Mouse (Mus musculus) forebrain, embryonic 16.5 days (tissue): Measurements from ENCODE around the gene Gm2663. TPM values are rescaled to one million over a fixed set of nuclear protein-coding genes. Genes with fewer than 3 reads are reported as not detected.
"Not testable (repeated sequence)": the region's sequence is repeated elsewhere in the genome, so short reads cannot be mapped to it uniquely, and the experiment has no call there.

Experiments used
- ATAC-seq: fragments of 200-750 bp; cut with Nextera tagmentation; 2 replicates; pipeline ENCODE4 v1.8.0; 2017; ENCODE audit warnings: mild to moderate bottlenecking, moderate library complexity
- H3K27ac ChIP-seq: fragments of 300-500 bp; sonication (generic); 2 replicates; pipeline ENCODE4 v1.5.1; 2014; ENCODE audit warnings: low read length, control low read depth
- H3K27me3 ChIP-seq: fragments of 300-500 bp; sonication (generic); replicated peaks from 2 replicates; pipeline ENCODE4 v1.6.1; 2014; ENCODE audit warnings: low read length; ENCODE audit not compliant: control insufficient read depth, insufficient read depth
- H3K36me3 ChIP-seq: fragments of 300-500 bp; sonication (generic); 2 replicates; pipeline ENCODE4 v1.6.1; 2014; ENCODE audit not compliant: control insufficient read depth, insufficient read depth
- H3K4me1 ChIP-seq: fragments of 300-500 bp; sonication (generic); replicated peaks from 2 replicates; pipeline ENCODE4 v1.6.1; 2014; ENCODE audit warnings: low read length; ENCODE audit not compliant: control insufficient read depth, insufficient read depth
- H3K4me2 ChIP-seq: fragments of 300-500 bp; sonication (generic); 2 replicates; pipeline ENCODE4 v1.6.1; 2014; ENCODE audit warnings: mild to moderate bottlenecking, low read length, control low read depth
- H3K4me3 ChIP-seq: fragments of 300-500 bp; sonication (generic); replicated peaks from 2 replicates; pipeline ENCODE4 v1.5.1; 2014; ENCODE audit warnings: mild to moderate bottlenecking, low read length, control low read depth
- H3K9ac ChIP-seq: fragments of 300-500 bp; sonication (generic); replicated peaks from 2 replicates; pipeline ENCODE4 v1.6.1; 2014; ENCODE audit warnings: low read depth, low read length, control low read depth
- H3K9me3 ChIP-seq: fragments of 300-500 bp; sonication (generic); 2 replicates; pipeline ENCODE4 v1.6.1; 2016; ENCODE audit warnings: low read length; ENCODE audit not compliant: control insufficient read depth
- WGBS: fragments of 180-500 bp; shearing (Covaris S2); extraction: QIAGEN DNeasy Blood & Tissue Kit; methylation state at CpG from one replicate; pipeline ENCODE4 v1.1.7; 2014; 5-methylcytosine and 5-hydroxymethylcytosine counted together
- polyA plus RNA-seq: library from polyadenylated mRNA; unstranded; fragments of >200 nt; fragmentation: Nextera tagmentation; extraction: Ambion mirVana; gene quantifications from 2 replicates; pipeline ENCODE4 v1.2.1, GENCODE M21; 2015

Gm2663 gene
- polyA plus RNA-seq, 1 experiment from 2014 or later: not detected

- Histone ChIP-seq H3K9me3 (no peaks in the 10 kb centered on the region), H3K4me2 (no peak overlapping the region), H3K4me1 (no peaks in the 10 kb centered on the region), H3K36me3 (no peaks in the 10 kb centered on the region), H3K9ac (no peak overlapping the region), H3K27ac (no peak overlapping the region), H3K4me3 (no peak overlapping the region), H3K27me3 (no peaks in the 10 kb centered on the region)
- no peak for ATAC-seq
- WGBS: 94% methylated on average over 3 of the region's 3 CpGs
These were observed 31.5 kb upstream of the Gm2663 start for GRCm38 (mm10) chr6:41030821-41031220.

GRCm38 (mm10) chr6:41027053-41027452, 27.8 kb upstream of the Gm2663 start:
- no peaks in the 10 kb centered on the region for H3K4me1 ChIP-seq
- ATAC-seq: no peak
- 38% methylated on average over 2 of the region's 2 CpGs for WGBS
- H3K27ac ChIP-seq: no peak overlapping the region
- no peak overlapping the region for H3K4me2 ChIP-seq
- H3K36me3 ChIP-seq: no peaks in the 10 kb centered on the region
- no peak overlapping the region for H3K4me3 ChIP-seq
- no peaks in the 10 kb centered on the region for H3K9me3 ChIP-seq
- H3K9ac ChIP-seq: no peak overlapping the region
- no peaks in the 10 kb centered on the region for H3K27me3 ChIP-seq

- H3K9me3 ChIP-seq: no peaks in the 10 kb centered on the region
- no peaks in the 10 kb centered on the region for H3K4me1 ChIP-seq
- WGBS: 74% methylated on average over 2 of the region's 2 CpGs
- no peak for ATAC-seq
- no peaks in the 10 kb centered on the region for H3K27me3 ChIP-seq
- no peak overlapping the region for H3K9ac ChIP-seq
- no peak overlapping the region for H3K4me2 ChIP-seq
- H3K27ac ChIP-seq: no peak overlapping the region
- no peaks in the 10 kb centered on the region for H3K36me3 ChIP-seq
- no peak overlapping the region for H3K4me3 ChIP-seq
These were observed 26.8 kb upstream of the Gm2663 start for GRCm38 (mm10) chr6:41025873-41026650.

GRCm38 (mm10) chr6:41019140-41019539, 19.9 kb upstream of the Gm2663 start:
- no peaks in the 10 kb centered on the region for H3K27me3 ChIP-seq
- WGBS: 91% methylated on average over 2 of the region's 2 CpGs
- no peak overlapping the region for H3K27ac ChIP-seq
- no peak for ATAC-seq
- no peak overlapping the region for H3K4me2 ChIP-seq
- H3K9ac ChIP-seq: no peak overlapping the region
- H3K36me3 ChIP-seq: no peaks in the 10 kb centered on the region
- no peaks in the 10 kb centered on the region for H3K9me3 ChIP-seq
- H3K4me1 ChIP-seq: no peaks in the 10 kb centered on the region
- H3K4me3 ChIP-seq: no peak overlapping the region

GRCm38 (mm10) chr6:41018629-41019028, 19.4 kb upstream of the Gm2663 start:
- no peak overlapping the region for H3K4me3 ChIP-seq
- H3K27me3 ChIP-seq: no peaks in the 10 kb centered on the region
- H3K4me1 ChIP-seq: no peaks in the 10 kb centered on the region
- no peak overlapping the region for H3K9ac ChIP-seq
- ATAC-seq: no peak
- no peak overlapping the region for H3K4me2 ChIP-seq
- H3K36me3 ChIP-seq: no peaks in the 10 kb centered on the region
- H3K9me3 ChIP-seq: no peaks in the 10 kb centered on the region
- no peak overlapping the region for H3K27ac ChIP-seq
- 91% methylated on average over 2 of the region's 2 CpGs for WGBS

GRCm38 (mm10) chr6:41015065-41015464, 15.8 kb upstream of the Gm2663 start:
- Histone ChIP-seq H3K9ac (no peak overlapping the region), H3K4me3 (no peak overlapping the region), H3K4me2 (no peak overlapping the region), H3K36me3 (no peaks in the 10 kb centered on the region), H3K27ac (no peak overlapping the region), H3K4me1 (no peaks in the 10 kb centered on the region), H3K9me3 (no peaks in the 10 kb centered on the region), H3K27me3 (no peaks in the 10 kb centered on the region)
- 80% methylated on average over 4 of the region's 4 CpGs for WGBS
- no peak for ATAC-seq

- H3K27ac ChIP-seq, H3K4me2 ChIP-seq, ATAC-seq, H3K9me3 ChIP-seq, H3K9ac ChIP-seq, H3K4me1 ChIP-seq, H3K27me3 ChIP-seq, H3K4me3 ChIP-seq, H3K36me3 ChIP-seq: not testable (repeated sequence)
- 88% methylated on average over 2 of the region's 2 CpGs for WGBS
These were observed 34.8 kb downstream of the Gm2663 start, which contains the start of gene 1810009J06Rik for GRCm38 (mm10) chr6:40964454-40964853. Gene 1810009J06Rik, plus strand, starts transcription at chr6:40964754.

- ATAC-seq: no peak
- H3K4me2 ChIP-seq: no peak overlapping the region
- H3K27ac ChIP-seq: no peak overlapping the region
- no peak overlapping the region for H3K4me3 ChIP-seq
- no peaks in the 10 kb centered on the region for H3K4me1 ChIP-seq
- H3K9ac ChIP-seq: no peak overlapping the region
- 57% methylated on average over 2 of the region's 2 CpGs for WGBS
- no peaks in the 10 kb centered on the region for H3K27me3 ChIP-seq
- H3K9me3 ChIP-seq: no peaks in the 10 kb centered on the region
- no peaks in the 10 kb centered on the region for H3K36me3 ChIP-seq
These were observed 45.6 kb downstream of the Gm2663 start for GRCm38 (mm10) chr6:40953716-40954115.

GRCm38 (mm10) chr6:40951770-40952169, 47.5 kb downstream of the Gm2663 start, which contains the start of gene Gm4744:
Gene Gm4744, minus strand, starts transcription at chr6:40951870.
- Histone ChIP-seq H3K9me3 (no peaks in the 10 kb centered on the region), H3K27ac (no peak within 1 kb of the TSS), H3K4me2 (no peak within 1 kb of the TSS), H3K9ac (no peak within 1 kb of the TSS), H3K36me3 (no peaks in the 10 kb centered on the region), H3K27me3 (no peaks in the 10 kb centered on the region), H3K4me3 (no peak within 1 kb of the TSS), H3K4me1 (no peaks in the 10 kb centered on the region)
- no peak for ATAC-seq
